Mouse (Mus musculus) cerebellum, adult 18-20 months (tissue): ENCODE data around the gene Tssk6.
"Not testable (repeated sequence)": the region's sequence is repeated elsewhere in the genome, so short reads cannot be mapped to it uniquely, and the experiment has no call there.

Source experiments
- DNase-seq, 2 experiments: peaks; one replicate each; pipeline ENCODE4 v3.0.0; 2021

The Tssk6 gene

GRCm38 (mm10) chr8:69919876-69920662, 18.1 kb downstream of the Tssk6 start:
- peak in 1 of 2 experiments; percentile 25 for DNase-seq

DNA sequence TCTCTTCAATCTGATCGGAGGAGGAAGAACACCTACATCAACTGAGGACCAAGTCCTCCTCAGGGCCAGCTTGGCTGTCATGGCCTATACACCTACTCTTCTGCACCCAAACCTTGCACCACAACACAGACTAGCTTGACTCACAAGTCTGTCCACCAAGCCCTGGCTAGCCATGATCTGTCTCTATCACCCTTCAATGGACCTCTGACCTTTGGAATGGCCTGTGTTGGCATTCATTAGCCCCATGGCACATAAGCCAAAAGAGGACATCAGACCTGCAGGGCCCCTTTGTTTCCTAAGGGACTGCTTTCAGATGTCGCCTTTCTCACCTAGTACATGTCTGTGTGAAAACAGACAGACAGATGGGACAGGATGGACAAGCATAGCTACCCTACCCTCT, 19.2 kb downstream of the Tssk6 start:
- no peak for DNase-seq

DNA sequence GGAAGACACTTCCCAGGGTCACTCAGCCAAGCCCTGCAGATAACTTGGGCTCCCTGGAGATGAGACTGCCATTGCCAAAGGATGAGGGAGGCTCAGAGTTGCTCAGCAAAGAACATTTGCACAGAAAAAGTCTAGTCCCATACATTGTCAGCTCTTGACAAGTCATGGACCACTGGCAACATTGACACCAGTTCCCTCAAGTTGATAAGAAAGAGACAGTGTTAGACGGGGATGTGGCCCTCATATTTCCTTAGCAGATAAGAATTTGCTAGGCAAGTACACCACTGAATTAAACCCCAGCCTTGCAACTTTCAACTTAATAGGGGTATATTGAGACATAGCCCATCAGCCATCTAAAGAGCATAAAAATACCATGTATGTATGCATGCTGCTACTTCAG, 22.0 kb downstream of the Tssk6 start:
- no peak for DNase-seq

DNA sequence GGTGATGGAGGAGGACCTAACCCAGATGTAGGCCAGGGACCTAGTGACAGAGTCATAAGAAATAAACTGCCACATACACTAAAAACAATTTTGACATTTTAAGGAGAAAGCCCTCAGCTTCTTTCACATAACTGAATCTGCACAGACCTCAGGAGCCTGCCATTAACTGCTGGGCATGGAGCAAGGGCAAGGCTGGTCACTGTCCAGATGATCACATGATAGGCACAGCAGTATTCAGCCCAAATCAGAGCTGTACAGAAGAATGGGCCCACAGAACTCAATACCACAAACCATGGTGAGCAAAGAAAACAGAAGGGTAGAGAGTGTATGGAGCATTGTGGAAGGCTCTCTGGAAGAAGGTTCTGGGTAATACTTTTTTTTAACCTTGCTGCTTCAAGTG, 24.9 kb downstream of the Tssk6 start:
- DNase-seq: no peak

GRCm38 (mm10) chr8:69933811-69934210, 31.8 kb downstream of the Tssk6 start:
- DNase-seq: no peak

DNA sequence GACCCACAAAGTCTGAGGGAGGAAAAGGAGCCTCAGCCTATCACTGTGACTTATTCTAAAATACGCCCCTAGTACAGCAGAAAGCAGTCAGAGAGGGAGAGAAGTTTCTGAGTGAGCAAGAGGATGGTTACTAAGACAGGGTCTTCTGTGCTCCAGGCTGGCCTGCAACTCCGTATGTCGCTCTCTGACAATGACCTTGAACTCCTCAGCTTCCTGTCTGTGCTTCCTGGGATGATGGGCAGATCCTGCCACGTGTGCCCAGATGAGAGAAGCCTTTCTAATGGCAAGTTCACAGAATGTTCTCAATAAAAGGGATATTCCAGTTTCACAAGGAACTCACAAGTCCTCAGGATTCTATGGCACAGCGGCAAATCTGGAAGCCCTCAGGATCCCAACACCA, 32.6 kb downstream of the Tssk6 start:
- DNase-seq: no peak

GRCm38 (mm10) chr8:69935431-69935830, 33.4 kb downstream of the Tssk6 start:
- DNase-seq: no peak

GRCm38 (mm10) chr8:69936050-69936794, 34.2 kb downstream of the Tssk6 start:
- no peak for DNase-seq

GRCm38 (mm10) chr8:69937466-69937865, 35.5 kb downstream of the Tssk6 start:
- no peak for DNase-seq

GRCm38 (mm10) chr8:69938245-69938982, 36.4 kb downstream of the Tssk6 start:
- no peak for DNase-seq

DNA sequence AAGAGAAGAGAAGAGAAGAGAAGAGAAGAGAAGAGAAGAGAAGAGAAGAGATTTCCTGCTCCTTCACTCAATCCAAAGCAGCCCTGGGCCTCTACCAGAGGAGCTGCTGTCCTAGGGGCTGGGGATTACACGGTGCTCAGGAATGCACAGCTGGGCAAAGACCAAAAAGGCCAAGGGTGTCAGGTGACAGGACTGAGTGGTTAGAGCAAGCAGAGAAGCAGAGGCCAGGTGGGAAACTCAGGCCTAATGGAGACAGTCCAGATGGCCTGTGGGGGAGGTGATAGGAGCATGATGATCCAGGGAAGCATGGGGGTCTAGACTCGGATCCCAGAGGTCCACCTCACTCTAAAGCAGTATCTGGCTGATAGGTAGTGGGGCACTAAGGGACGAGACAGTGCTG, 37.6 kb downstream of the Tssk6 start:
- no peak for DNase-seq

DNA sequence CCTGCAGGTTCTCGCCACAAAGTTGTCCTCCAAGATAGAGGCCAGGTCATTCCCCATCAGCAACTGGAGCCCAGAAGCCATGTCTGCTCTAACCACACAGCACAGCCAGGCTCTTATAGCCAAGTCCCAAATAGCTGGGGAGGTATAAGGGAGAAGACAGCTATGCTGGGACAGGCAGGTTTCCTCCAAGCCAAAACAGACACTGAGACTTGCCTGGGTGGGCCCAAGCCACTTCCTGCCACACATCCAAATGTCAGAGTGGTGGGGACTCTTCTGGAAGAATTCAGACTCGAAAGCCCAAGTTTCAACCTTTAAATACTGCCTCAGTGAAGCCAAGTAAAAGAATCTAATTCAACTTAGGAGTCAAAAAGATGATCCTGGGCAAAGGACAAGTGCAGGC, 38.4 kb downstream of the Tssk6 start:
- no peak for DNase-seq

- not testable (repeated sequence) for DNase-seq
Observed at GRCm38 (mm10) chr8:69942495-69942894, 40.5 kb downstream of the Tssk6 start.

GRCm38 (mm10) chr8:69950300-69950699, 48.3 kb downstream of the Tssk6 start:
- no peak for DNase-seq
